Mouse (Mus musculus) ES-E14 (cell line): ENCODE measurements around the gene Gm27021.

Experiments used
- CHD2 ChIP-seq: IDR thresholded peaks from 2 replicates; pipeline ENCODE4 v1.6.1; 2014; ENCODE audit warnings: mild to moderate bottlenecking, low read depth, low read length, inconsistent platforms
- HCFC1 ChIP-seq: IDR thresholded peaks from 2 replicates; pipeline ENCODE4 v1.6.1; 2012; ENCODE audit warnings: low read length, inconsistent platforms, borderline replicate concordance; ENCODE audit not compliant: insufficient read depth
- MAFK ChIP-seq: IDR thresholded peaks from 2 replicates; pipeline ENCODE4 v1.6.1; 2014; ENCODE audit warnings: mild to moderate bottlenecking, low read depth, low read length, inconsistent platforms; ENCODE audit not compliant: insufficient read depth
- ZC3H11A ChIP-seq: IDR thresholded peaks from 2 replicates; pipeline ENCODE4 v1.6.1; 2012; ENCODE audit warnings: low read depth, mild to moderate bottlenecking, inconsistent platforms, low read length, borderline replicate concordance
- ZNF384 ChIP-seq: IDR thresholded peaks from 2 replicates; pipeline ENCODE4 v1.6.1; 2012; ENCODE audit warnings: low read depth, low read length, inconsistent platforms

- TF ChIP-seq ZC3H11A: no peak
- no peak for TF ChIP-seq MAFK
- TF ChIP-seq CHD2: no peak
- TF ChIP-seq HCFC1: no peak
- TF ChIP-seq ZNF384: no peak
These were observed 19.9 kb upstream of the Gm27021 start for GRCm38 (mm10) chr8:120687786-120688185.
